Mouse (Mus musculus) heart, embryonic 10.5 days (tissue): ENCODE results near the gene Krt72. TPM values are rescaled to one million over a fixed set of nuclear protein-coding genes. Genes with fewer than 3 reads are reported as not detected.
A peak's percentile ranks its signal among the peaks of the same experiment; 100 is the strongest.

Experiments used
- DNase-seq: peaks from one replicate; pipeline ENCODE4 v3.0.0-alpha.2; 2017; ENCODE audit warnings: low spot score
- H3K27ac ChIP-seq: fragments of 300-500 bp; sonication (generic); 2 replicates; pipeline ENCODE4 v1.5.1; 2016; ENCODE audit warnings: mild to moderate bottlenecking
- H3K27me3 ChIP-seq: fragments of 300-500 bp; sonication (generic); 2 replicates; pipeline ENCODE4 v1.6.1; 2016; ENCODE audit warnings: mild to moderate bottlenecking; ENCODE audit not compliant: poor library complexity, insufficient read depth, severe bottlenecking
- H3K36me3 ChIP-seq: fragments of 300-500 bp; sonication (generic); 2 replicates; pipeline ENCODE4 v1.6.1; 2016; ENCODE audit warnings: mild to moderate bottlenecking, moderate library complexity
- H3K4me1 ChIP-seq: fragments of 300-500 bp; sonication (generic); 2 replicates; pipeline ENCODE4 v1.6.1; 2016; ENCODE audit warnings: mild to moderate bottlenecking
- H3K4me3 ChIP-seq: fragments of 300-500 bp; sonication (generic); 2 replicates; pipeline ENCODE4 v1.5.1; 2016; ENCODE audit warnings: mild to moderate bottlenecking, moderate library complexity
- H3K9me3 ChIP-seq: fragments of 300-500 bp; sonication (generic); 2 replicates; pipeline ENCODE4 v1.6.1; 2016; ENCODE audit warnings: mild to moderate bottlenecking, moderate library complexity
- WGBS: fragments of 180-500 bp; shearing (Covaris S2); methylation state at CpG from one replicate; pipeline ENCODE4 v1.1.7; 2016; 5-methylcytosine and 5-hydroxymethylcytosine counted together
- polyA plus RNA-seq: library from polyadenylated mRNA; unstranded; fragments of >200 nt; fragmentation: Nextera tagmentation; extraction: Ambion mirVana; gene quantifications from 2 replicates; pipeline ENCODE4 v1.2.1, GENCODE M21; 2016

Krt72 gene
- polyA plus RNA-seq, result not detected in 2 replicates

GRCm38 (mm10) chr15:101786360-101786759 lies at the start of gene Krt72:
Krt72 (minus strand) TSS chr15:101786460.
- no peak within 1 kb of the TSS for H3K4me3 ChIP-seq
- H3K27me3 ChIP-seq, result peaks cover 29% of the 10 kb centered on the region
- no peaks in the 10 kb centered on the region for H3K9me3 ChIP-seq
- DNase-seq, result no peak
- WGBS, result 81% methylated on average over 18 of the region's 18 CpGs
- no peaks in the 10 kb centered on the region for H3K36me3 ChIP-seq
- no peak within 1 kb of the TSS for H3K27ac ChIP-seq
- no peaks in the 10 kb centered on the region for H3K4me1 ChIP-seq

GRCm38 (mm10) chr15:101834784-101835328 lies 48.6 kb upstream of the Krt72 start:
- H3K27ac ChIP-seq, result no peak overlapping the region
- no peak overlapping the region for H3K4me3 ChIP-seq
- H3K36me3 ChIP-seq, result no peaks in the 10 kb centered on the region
- H3K27me3 ChIP-seq, result peaks cover 14% of the 10 kb centered on the region; the same call in 1 of the 2 replicates
- WGBS, result 60% methylated on average over 5 of the region's 5 CpGs
- no peaks in the 10 kb centered on the region for H3K9me3 ChIP-seq
- DNase-seq, result no peak
- H3K4me1 ChIP-seq, result no peaks in the 10 kb centered on the region

- no peak for DNase-seq
- H3K27me3 ChIP-seq, result peaks cover 5% of the 10 kb centered on the region; the same call in 1 of the 2 replicates
These were observed 46.9 kb upstream of the Krt72 start for GRCm38 (mm10) chr15:101833131-101833530.

GRCm38 (mm10) chr15:101829441-101829840 lies 43.2 kb upstream of the Krt72 start:
- no peak for DNase-seq
- Histone ChIP-seq H3K4me3 (no peak overlapping the region), H3K4me1 (peaks cover 14% of the 10 kb centered on the region; the same call in 1 of the 2 replicates), H3K27ac (no peak overlapping the region), H3K9me3 (no peaks in the 10 kb centered on the region), H3K36me3 (no peaks in the 10 kb centered on the region), H3K27me3 (0 out of 2 replicates have a peak, but pooled peaks cover 14% of the 10 kb centered on the region)
- WGBS, result 69% methylated on average over 5 of the region's 5 CpGs

More at GRCm38 (mm10) chr15:101833131-101833530, 46.9 kb upstream of the Krt72 start:
- 45% methylated on average over 6 of the region's 6 CpGs for WGBS
- no peaks in the 10 kb centered on the region for H3K9me3 ChIP-seq
- H3K36me3 ChIP-seq, result no peaks in the 10 kb centered on the region
- H3K27ac ChIP-seq, result no peak overlapping the region
- no peak overlapping the region for H3K4me3 ChIP-seq
- no peaks in the 10 kb centered on the region for H3K4me1 ChIP-seq

GRCm38 (mm10) chr15:101821786-101822185 lies 35.5 kb upstream of the Krt72 start:
- Histone ChIP-seq H3K27ac (no peak overlapping the region), H3K4me3 (no peak overlapping the region), H3K36me3 (no peaks in the 10 kb centered on the region), H3K9me3 (no peaks in the 10 kb centered on the region), H3K4me1 (peaks cover 21% of the 10 kb centered on the region; the same call in 1 of the 2 replicates), H3K27me3 (peaks cover 22% of the 10 kb centered on the region)
- WGBS, result 25% methylated on average over 3 of the region's 3 CpGs
- no peak for DNase-seq

GRCm38 (mm10) chr15:101817875-101818274 lies 31.6 kb upstream of the Krt72 start, which contains the start of gene Krt2:
Krt2 (minus strand) TSS chr15:101818169.
- peaks cover 28% of the 10 kb centered on the region for H3K27me3 ChIP-seq
- no peaks in the 10 kb centered on the region for H3K9me3 ChIP-seq
- no peak within 1 kb of the TSS for H3K27ac ChIP-seq
- no peak within 1 kb of the TSS for H3K4me3 ChIP-seq
- WGBS, result 60% methylated on average over 16 of the region's 16 CpGs
- no peak for DNase-seq
- no peaks in the 10 kb centered on the region for H3K4me1 ChIP-seq
- no peaks in the 10 kb centered on the region for H3K36me3 ChIP-seq

GRCm38 (mm10) chr15:101803052-101803822 lies 17.0 kb upstream of the Krt72 start:
- no peaks in the 10 kb centered on the region for H3K36me3 ChIP-seq
- no peak overlapping the region for H3K27ac ChIP-seq
- no peak for DNase-seq
- peaks cover 34% of the 10 kb centered on the region for H3K27me3 ChIP-seq
- no peaks in the 10 kb centered on the region for H3K4me1 ChIP-seq
- no peaks in the 10 kb centered on the region for H3K9me3 ChIP-seq
- WGBS, result 79% methylated on average over 11 of the region's 11 CpGs
- H3K4me3 ChIP-seq, result no peak overlapping the region

- H3K4me3 ChIP-seq, result no peak within 1 kb of the TSS
- H3K27me3 ChIP-seq, result peaks cover 42% of the 10 kb centered on the region
- H3K4me1 ChIP-seq, result no peaks in the 10 kb centered on the region
- no peak for DNase-seq
- 76% methylated on average over 6 of the region's 6 CpGs for WGBS
- no peaks in the 10 kb centered on the region for H3K9me3 ChIP-seq
- no peaks in the 10 kb centered on the region for H3K36me3 ChIP-seq
- no peak within 1 kb of the TSS for H3K27ac ChIP-seq
These were observed 16.1 kb upstream of the Krt72 start, which contains the start of gene Krt73 for GRCm38 (mm10) chr15:101802296-101802835. Krt73 (minus strand) TSS chr15:101802346.

- no peaks in the 10 kb centered on the region for H3K36me3 ChIP-seq
- peaks cover 35% of the 10 kb centered on the region for H3K27me3 ChIP-seq
- no peaks in the 10 kb centered on the region for H3K4me1 ChIP-seq
- DNase-seq, result no peak
- no peak overlapping the region for H3K4me3 ChIP-seq
- H3K27ac ChIP-seq, result no peak overlapping the region
- WGBS, result 26% methylated on average over 3 of the region's 3 CpGs
- H3K9me3 ChIP-seq, result no peaks in the 10 kb centered on the region
These were observed 4.6 kb upstream of the Krt72 start for GRCm38 (mm10) chr15:101790867-101791266.

GRCm38 (mm10) chr15:101773420-101773819 lies 12.8 kb downstream of the Krt72 start:
- no peaks in the 10 kb centered on the region for H3K9me3 ChIP-seq
- no peaks in the 10 kb centered on the region for H3K4me1 ChIP-seq

GRCm38 (mm10) chr15:101772711-101773081 lies 13.6 kb downstream of the Krt72 start:
- Histone ChIP-seq H3K36me3 (no peaks in the 10 kb centered on the region), H3K27ac (no peak overlapping the region), H3K4me1 (no peaks in the 10 kb centered on the region), H3K27me3 (peaks cover 55% of the 10 kb centered on the region), H3K4me3 (no peak overlapping the region), H3K9me3 (no peaks in the 10 kb centered on the region)
- peak; percentile 84 for DNase-seq
- 8% methylated on average over 5 of the region's 5 CpGs for WGBS

More at GRCm38 (mm10) chr15:101773420-101773819, 12.8 kb downstream of the Krt72 start:
- Histone ChIP-seq H3K4me3 (no peak overlapping the region), H3K27me3 (peaks cover 57% of the 10 kb centered on the region), H3K36me3 (no peaks in the 10 kb centered on the region), H3K27ac (no peak overlapping the region)
- DNase-seq, result no peak
- WGBS, result 85% methylated on average over 10 of the region's 10 CpGs

GRCm38 (mm10) chr15:101772080-101772710 lies 14.1 kb downstream of the Krt72 start:
- no peak for DNase-seq
- H3K4me3 ChIP-seq, result no peak overlapping the region
- no peaks in the 10 kb centered on the region for H3K36me3 ChIP-seq
- 64% methylated on average over 5 of the region's 5 CpGs for WGBS
- no peaks in the 10 kb centered on the region for H3K4me1 ChIP-seq
- peaks cover 57% of the 10 kb centered on the region for H3K27me3 ChIP-seq
- no peak overlapping the region for H3K27ac ChIP-seq
- no peaks in the 10 kb centered on the region for H3K9me3 ChIP-seq

- no peak for DNase-seq
- H3K4me1 ChIP-seq, result no peaks in the 10 kb centered on the region
- peaks cover 72% of the 10 kb centered on the region for H3K27me3 ChIP-seq
- no peak overlapping the region for H3K27ac ChIP-seq
- H3K36me3 ChIP-seq, result no peaks in the 10 kb centered on the region
- no peaks in the 10 kb centered on the region for H3K9me3 ChIP-seq
- no peak overlapping the region for H3K4me3 ChIP-seq
- WGBS, result 43% methylated on average over 8 of the region's 8 CpGs
These were observed 16.0 kb downstream of the Krt72 start for GRCm38 (mm10) chr15:101770226-101770625.
